Mouse (Mus musculus) gastrocnemius, adult 2 months (tissue): Measurements from ENCODE around the gene Snd1. TPM values are rescaled to one million over a fixed set of nuclear protein-coding genes. Genes with fewer than 3 reads are reported as not detected.

ENCODE experiments used
- DNase-seq: peaks from one replicate; pipeline ENCODE4 v3.0.0; 2022
- H3K27ac ChIP-seq: fragments of 200-600 bp; 2 replicates; pipeline ENCODE4 v1.8.1; 2022; ENCODE audit warnings: mild to moderate bottlenecking
- H3K4me3 ChIP-seq: fragments of 200-600 bp; 2 replicates; pipeline ENCODE4 v1.8.1; 2022; ENCODE audit warnings: mild to moderate bottlenecking, moderate library complexity
- CTCF ChIP-seq: fragments of 200-600 bp; IDR thresholded peaks from 2 replicates; pipeline ENCODE4 v1.8.1; 2022; ENCODE audit warnings: antibody characterized with exemption, mild to moderate bottlenecking, moderate library complexity
- intact Hi-C: fragments of 180-260 bp; cut with DNase I; formaldehyde crosslinking; loops from one replicate; pipeline ENCODE4 v1.15.1; 2025
- total RNA-seq, 2 experiments: library from RNA; stranded (reverse); gene quantifications; 2 replicates each; pipeline ENCODE4 v1.2.3; 2021

The Snd1 gene
- total RNA-seq, 2 experiments from 2014 or later, result 40.4 to 41.0 TPM

GRCm38 (mm10) chr6:28692659-28693058 is 217.7 kb downstream of the Snd1 start:
- H3K27ac ChIP-seq, result no peak overlapping the region
- no peak for TF ChIP-seq CTCF
- intact Hi-C loops, result no loop called here
- no peak overlapping the region for H3K4me3 ChIP-seq
- DNase-seq, result no peak

- no peak overlapping the region for H3K27ac ChIP-seq
- intact Hi-C loops, result no loop called here
- TF ChIP-seq CTCF, result no peak
- H3K4me3 ChIP-seq, result no peak overlapping the region
- DNase-seq, result no peak
Measured at GRCm38 (mm10) chr6:28697214-28697613, 222.3 kb downstream of the Snd1 start.

- H3K27ac ChIP-seq, result peak overlapping the region; percentile 61
- no peak for DNase-seq
- intact Hi-C loops, result no loop called here
- H3K4me3 ChIP-seq, result no peak overlapping the region
- TF ChIP-seq CTCF, result no peak
Measured at GRCm38 (mm10) chr6:28704612-28705011, 229.7 kb downstream of the Snd1 start.

- H3K4me3 ChIP-seq, result peak overlapping the region; percentile 36
- H3K27ac ChIP-seq, result peak overlapping the region; percentile 61
- peak; percentile 44 for DNase-seq
- intact Hi-C loops, result no loop called here
- no peak for TF ChIP-seq CTCF
Measured at GRCm38 (mm10) chr6:28705384-28706107, 230.6 kb downstream of the Snd1 start.

GRCm38 (mm10) chr6:28706108-28706975 is 231.4 kb downstream of the Snd1 start:
- DNase-seq, result no peak
- TF ChIP-seq CTCF, result no peak
- Histone ChIP-seq H3K27ac (peak overlapping the region; percentile 61; the same call in 1 of the 2 replicates), H3K4me3 (no peak overlapping the region)
- intact Hi-C loops, result no loop called here

- intact Hi-C loops, result no loop called here
- no peak for DNase-seq
Measured at GRCm38 (mm10) chr6:28706976-28707592, 232.1 kb downstream of the Snd1 start.

GRCm38 (mm10) chr6:28710035-28710434 is 235.1 kb downstream of the Snd1 start:
- no peak overlapping the region for H3K27ac ChIP-seq
- DNase-seq, result no peak
- intact Hi-C loops, result no loop called here
- TF ChIP-seq CTCF, result no peak
- H3K4me3 ChIP-seq, result no peak overlapping the region

More at GRCm38 (mm10) chr6:28706976-28707592, 232.1 kb downstream of the Snd1 start:
- H3K27ac ChIP-seq, result no peak overlapping the region
- H3K4me3 ChIP-seq, result no peak overlapping the region
- no peak for TF ChIP-seq CTCF

GRCm38 (mm10) chr6:28717203-28717844 is 242.4 kb downstream of the Snd1 start:
- DNase-seq, result no peak
- H3K4me3 ChIP-seq, result no peak overlapping the region
- H3K27ac ChIP-seq, result no peak overlapping the region
- intact Hi-C loops, result no loop called here
- TF ChIP-seq CTCF, result no peak

- intact Hi-C loops, result no loop called here
- H3K27ac ChIP-seq, result no peak overlapping the region
- no peak overlapping the region for H3K4me3 ChIP-seq
- TF ChIP-seq CTCF, result no peak
- no peak for DNase-seq
Measured at GRCm38 (mm10) chr6:28717845-28718237, 242.9 kb downstream of the Snd1 start.

- intact Hi-C loops, result no loop called here
- no peak for DNase-seq
- H3K4me3 ChIP-seq, result no peak overlapping the region
- H3K27ac ChIP-seq, result no peak overlapping the region
- TF ChIP-seq CTCF, result no peak
Measured at GRCm38 (mm10) chr6:28720391-28721171, 245.6 kb downstream of the Snd1 start.

- Histone ChIP-seq H3K4me3 (no peak overlapping the region), H3K27ac (no peak overlapping the region)
- DNase-seq, result no peak
- no peak for TF ChIP-seq CTCF
- intact Hi-C loops, result no loop called here
Measured at GRCm38 (mm10) chr6:28723059-28723458, 248.1 kb downstream of the Snd1 start.

- DNase-seq, result no peak
- no peak for TF ChIP-seq CTCF
Measured at GRCm38 (mm10) chr6:28724776-28725175, 249.8 kb downstream of the Snd1 start.

More at GRCm38 (mm10) chr6:28724776-28725175, 249.8 kb downstream of the Snd1 start:
- Histone ChIP-seq H3K4me3 (no peak overlapping the region), H3K27ac (no peak overlapping the region)
- intact Hi-C loops, result no loop called here
